Mouse (Mus musculus): ENCODE measurements around the gene Pik3c2a. TPM values are rescaled to one million over a fixed set of nuclear protein-coding genes. Genes with fewer than 3 reads are reported as not detected.

Pik3c2a gene
- polyA plus RNA-seq, 1 experiment from 2014 or later, result 5.3 TPM

DNA sequence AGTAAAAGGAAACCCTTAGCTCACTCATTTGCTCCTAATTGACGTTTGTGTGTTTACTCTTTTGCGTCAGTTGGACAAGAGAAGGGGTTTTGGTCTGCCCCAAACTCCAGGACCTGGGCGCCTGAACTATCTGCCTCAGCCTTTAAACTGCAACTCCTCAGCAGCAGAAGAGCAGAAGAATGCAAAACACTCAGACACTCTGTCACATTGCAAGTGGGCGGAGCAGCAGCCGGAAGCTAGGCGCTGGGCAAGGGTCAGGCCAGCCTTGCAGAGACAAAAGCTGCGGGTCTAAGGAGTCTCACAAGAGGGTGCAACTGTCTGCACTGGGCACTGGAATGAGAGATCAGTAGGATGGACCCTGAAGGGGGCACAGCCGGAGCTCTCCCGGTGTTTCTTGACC, 133.8 kb downstream of the Pik3c2a start:
- peaks cover 31% of the 10 kb centered on the region for H3K27me3 ChIP-seq (ENCODE audit: control insufficient read depth, insufficient read depth, low read depth, low read length)
- ATAC-seq (ENCODE audit: low read depth), result no peak
- WGBS (ENCODE audit: insufficient replicate concordance), result 15% methylated on average over 9 of the region's 9 CpGs
- no peaks in the 10 kb centered on the region for H3K36me3 ChIP-seq (ENCODE audit: control insufficient read depth, insufficient read depth)
- H3K4me3 ChIP-seq (ENCODE audit: low read depth, low read length), result peak overlapping the region; percentile 1; the same call in 1 of the 2 replicates
- H3K4me1 ChIP-seq (ENCODE audit: control insufficient read depth, low read depth, low read length), result peaks cover 9% of the 10 kb centered on the region
- H3K4me2 ChIP-seq (ENCODE audit: low read depth, low read length), result peak overlapping the region; percentile 37
- no peak overlapping the region for H3K27ac ChIP-seq (ENCODE audit: low read length)
- no peak overlapping the region for H3K9ac ChIP-seq (ENCODE audit: low read depth, low read length)
- H3K9me3 ChIP-seq (replicated peaks; ENCODE audit: control insufficient read depth, low read length), result no peaks in the 10 kb centered on the region

DNA sequence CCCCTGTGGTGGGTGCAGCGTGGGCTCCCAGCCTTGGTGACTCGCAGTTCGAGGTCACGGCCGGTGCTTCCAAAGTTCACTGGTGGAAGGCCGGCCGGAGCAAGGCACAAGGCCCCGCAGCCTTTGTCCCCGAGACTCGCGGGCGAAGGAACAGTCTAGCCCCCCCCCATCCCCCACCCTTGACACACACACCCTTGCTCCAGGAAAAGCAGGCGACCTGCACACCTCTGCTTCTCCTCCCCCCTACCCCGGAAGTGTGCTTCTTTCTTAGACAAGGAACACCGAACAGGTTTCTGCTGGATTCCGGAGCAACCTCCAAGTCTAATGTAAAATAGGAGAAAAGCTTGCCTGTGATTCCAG, 134.6 kb downstream of the Pik3c2a start:
- H3K27ac ChIP-seq (ENCODE audit: low read length), result no peak overlapping the region
- no peaks in the 10 kb centered on the region for H3K36me3 ChIP-seq (ENCODE audit: control insufficient read depth, insufficient read depth)
- WGBS (ENCODE audit: insufficient replicate concordance), result 4% methylated on average over 16 of the region's 16 CpGs
- peaks cover 9% of the 10 kb centered on the region for H3K4me1 ChIP-seq (ENCODE audit: control insufficient read depth, low read depth, low read length)
- ATAC-seq (ENCODE audit: low read depth), result peak; percentile 9; the same call in 1 of the 2 replicates
- peak overlapping the region; percentile 16; the same call in 1 of the 2 replicates for H3K9ac ChIP-seq (ENCODE audit: low read depth, low read length)
- peaks cover 31% of the 10 kb centered on the region for H3K27me3 ChIP-seq (ENCODE audit: control insufficient read depth, insufficient read depth, low read depth, low read length)
- peak overlapping the region; percentile 70 for H3K4me3 ChIP-seq (ENCODE audit: low read depth, low read length)
- H3K9me3 ChIP-seq (replicated peaks; ENCODE audit: control insufficient read depth, low read length), result no peaks in the 10 kb centered on the region
- peak overlapping the region; percentile 85 for H3K4me2 ChIP-seq (ENCODE audit: low read depth, low read length)

DNA sequence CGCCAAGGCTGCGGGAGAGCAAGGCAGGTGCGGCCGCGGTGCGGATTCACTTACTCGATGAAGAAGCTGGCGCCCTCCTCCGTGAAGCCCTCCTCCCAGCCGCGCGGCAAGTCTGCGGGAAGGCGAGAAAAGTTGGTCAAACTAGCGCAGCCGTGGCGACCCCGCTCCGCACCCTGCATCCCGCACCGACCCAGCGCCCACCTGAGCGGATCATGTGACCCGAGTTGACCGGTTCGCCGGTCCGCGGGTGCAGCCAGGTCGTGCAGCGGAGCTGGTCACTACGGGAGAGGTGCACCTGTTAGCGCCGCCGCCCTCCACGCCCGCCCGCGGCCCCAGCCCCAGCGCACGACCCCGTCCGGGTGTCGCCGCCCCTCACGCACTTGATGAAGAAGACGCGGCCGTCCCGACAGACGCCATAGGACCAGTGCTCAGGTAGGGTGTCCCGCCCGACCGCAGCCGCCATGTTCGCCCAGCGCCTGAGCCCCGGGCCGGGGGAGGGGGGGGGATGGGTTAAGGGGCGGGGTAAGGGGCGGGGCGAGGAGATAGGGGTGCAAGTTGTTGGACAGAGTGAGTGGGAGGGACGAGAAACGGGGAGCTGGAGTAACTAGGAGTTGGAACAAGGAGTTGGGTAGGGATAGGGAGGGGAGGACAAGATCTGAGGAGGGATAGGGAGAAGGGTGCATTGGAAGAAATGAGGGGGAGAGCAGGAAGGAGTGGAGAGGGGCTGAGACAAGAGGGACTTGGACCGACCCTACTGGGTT, 135.2 kb downstream of the Pik3c2a start, which contains the start of gene Plekha7:
TSS of gene Plekha7 (minus strand) at position 506 of the 761 bp plus-strand sequence.
- peak; percentile 68 for ATAC-seq (ENCODE audit: low read depth)
- Histone ChIP-seq H3K4me3 (ENCODE audit: low read depth, low read length) (peak within 1 kb of the TSS; percentile 70), H3K27ac (ENCODE audit: low read length) (no peak within 1 kb of the TSS), H3K4me2 (ENCODE audit: low read depth, low read length) (peak within 1 kb of the TSS; percentile 85), H3K27me3 (ENCODE audit: control insufficient read depth, insufficient read depth, low read depth, low read length) (peaks cover 31% of the 10 kb centered on the region), H3K9me3 (replicated peaks; ENCODE audit: control insufficient read depth, low read length) (no peaks in the 10 kb centered on the region), H3K9ac (ENCODE audit: low read depth, low read length) (peak within 1 kb of the TSS; percentile 51), H3K36me3 (ENCODE audit: control insufficient read depth, insufficient read depth) (no peaks in the 10 kb centered on the region), H3K4me1 (ENCODE audit: control insufficient read depth, low read depth, low read length) (peaks cover 9% of the 10 kb centered on the region)
- WGBS (ENCODE audit: insufficient replicate concordance), result under 1% methylated on average over 65 of the region's 65 CpGs

DNA sequence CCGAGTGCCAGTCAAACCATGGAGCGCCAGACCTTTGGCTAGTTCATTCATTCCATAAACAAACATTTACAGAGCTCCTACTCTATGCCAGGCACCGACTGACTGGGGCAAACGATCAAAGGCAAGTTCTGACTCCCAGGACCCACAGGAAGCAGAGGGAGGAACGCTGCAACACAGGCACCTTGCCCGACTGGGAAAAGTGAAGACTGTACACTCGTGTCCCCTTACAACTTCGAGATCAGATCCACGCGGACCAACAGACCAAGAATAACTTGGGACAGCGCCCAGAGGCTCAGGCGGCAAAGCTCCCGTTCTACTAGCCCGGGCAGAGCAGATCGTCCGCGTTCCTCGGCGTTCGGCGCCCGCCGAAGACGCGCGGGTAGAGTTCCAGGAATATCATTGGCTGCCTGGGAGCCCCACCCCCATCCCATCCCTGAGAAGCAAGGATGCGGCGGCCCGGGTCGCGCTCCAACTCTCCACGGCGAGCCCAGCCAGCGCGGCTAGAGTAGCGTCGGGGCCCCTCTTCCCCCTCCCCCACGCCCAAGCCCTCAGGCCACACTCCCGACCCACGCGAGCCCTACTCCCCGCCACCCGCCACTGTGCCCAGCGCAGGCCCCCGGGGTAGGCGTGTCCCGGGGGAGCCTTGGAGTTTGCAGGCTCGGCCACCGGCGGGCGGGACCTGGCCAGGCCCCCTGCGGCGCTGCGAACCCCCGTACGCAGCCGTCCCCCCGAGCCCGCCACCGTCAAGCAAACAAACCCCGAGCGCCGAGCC, 136.0 kb downstream of the Pik3c2a start:
- peak overlapping the region; percentile 51 for H3K9ac ChIP-seq (ENCODE audit: low read depth, low read length)
- no peaks in the 10 kb centered on the region for H3K36me3 ChIP-seq (ENCODE audit: control insufficient read depth, insufficient read depth)
- H3K27ac ChIP-seq (ENCODE audit: low read length), result no peak overlapping the region
- H3K4me2 ChIP-seq (ENCODE audit: low read depth, low read length), result peak overlapping the region; percentile 85
- no peaks in the 10 kb centered on the region for H3K9me3 ChIP-seq (replicated peaks; ENCODE audit: control insufficient read depth, low read length)
- peak; percentile 68 for ATAC-seq (ENCODE audit: low read depth)
- H3K4me3 ChIP-seq (ENCODE audit: low read depth, low read length), result peak overlapping the region; percentile 70
- H3K27me3 ChIP-seq (ENCODE audit: control insufficient read depth, insufficient read depth, low read depth, low read length), result peaks cover 31% of the 10 kb centered on the region
- WGBS (ENCODE audit: insufficient replicate concordance), result under 1% methylated on average over 61 of the region's 63 CpGs
- peaks cover 9% of the 10 kb centered on the region for H3K4me1 ChIP-seq (ENCODE audit: control insufficient read depth, low read depth, low read length)

DNA sequence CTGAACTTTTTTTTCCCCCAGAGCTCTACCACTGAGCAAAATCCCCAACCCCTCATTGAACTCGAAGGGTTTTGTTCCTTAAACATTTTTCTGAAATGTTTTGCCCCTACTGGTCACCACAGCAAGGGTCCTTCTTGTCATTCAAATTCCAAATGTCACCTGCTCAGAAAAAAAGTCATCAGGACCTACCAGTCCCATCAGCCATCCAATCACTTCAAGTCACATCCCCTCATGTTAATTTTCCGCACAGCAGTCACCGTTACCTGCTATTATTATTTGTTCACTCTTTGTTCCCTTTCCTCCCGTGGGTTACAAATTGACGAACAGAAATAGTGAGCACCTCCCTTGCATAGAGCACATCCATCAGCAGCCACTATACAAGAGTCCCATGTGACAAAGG, 136.6 kb downstream of the Pik3c2a start:
- Histone ChIP-seq H3K27ac (ENCODE audit: low read length) (no peak overlapping the region), H3K9ac (ENCODE audit: low read depth, low read length) (no peak overlapping the region), H3K27me3 (ENCODE audit: control insufficient read depth, insufficient read depth, low read depth, low read length) (peaks cover 31% of the 10 kb centered on the region), H3K4me3 (ENCODE audit: low read depth, low read length) (peak overlapping the region; percentile 70), H3K4me1 (ENCODE audit: control insufficient read depth, low read depth, low read length) (peaks cover 9% of the 10 kb centered on the region), H3K4me2 (ENCODE audit: low read depth, low read length) (peak overlapping the region; percentile 85), H3K36me3 (ENCODE audit: control insufficient read depth, insufficient read depth) (no peaks in the 10 kb centered on the region), H3K9me3 (replicated peaks; ENCODE audit: control insufficient read depth, low read length) (no peaks in the 10 kb centered on the region)
- WGBS (ENCODE audit: insufficient replicate concordance), result 14% methylated on average over 5 of the region's 5 CpGs
- ATAC-seq (ENCODE audit: low read depth), result no peak

DNA sequence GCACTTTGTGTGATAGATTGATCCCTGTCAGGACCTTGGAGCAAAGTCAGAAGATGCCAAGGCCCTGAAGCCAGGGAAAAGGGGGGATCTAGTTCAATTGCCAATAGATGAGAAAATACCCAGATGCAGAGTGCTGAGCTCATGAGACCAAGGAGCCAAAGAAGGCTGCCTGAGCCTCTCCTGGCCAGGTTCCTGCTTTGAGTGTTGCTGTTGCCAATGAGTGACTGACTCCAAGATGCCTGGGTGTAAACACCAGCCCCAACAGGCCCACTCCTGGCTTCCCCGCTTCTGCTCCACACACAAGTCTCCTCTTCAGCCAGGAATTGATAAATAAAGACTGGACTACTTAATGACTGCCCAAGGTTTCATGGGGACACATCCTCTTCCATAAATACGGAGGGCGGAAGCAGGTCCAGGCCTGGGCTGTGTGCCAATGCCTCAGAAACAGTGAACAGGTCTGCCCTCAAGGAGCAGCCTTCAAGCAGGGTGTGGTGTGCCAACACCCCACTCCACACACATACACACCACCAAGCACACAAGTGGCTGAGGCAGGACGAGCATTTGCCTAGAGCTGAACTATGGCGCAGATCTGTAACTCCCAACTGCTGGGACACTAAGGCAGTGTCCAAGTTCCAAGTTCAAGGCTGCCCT, 141.5 kb downstream of the Pik3c2a start:
- Histone ChIP-seq H3K4me2 (ENCODE audit: low read depth, low read length) (no peak overlapping the region), H3K9me3 (replicated peaks; ENCODE audit: control insufficient read depth, low read length) (no peaks in the 10 kb centered on the region), H3K9ac (ENCODE audit: low read depth, low read length) (no peak overlapping the region), H3K36me3 (ENCODE audit: control insufficient read depth, insufficient read depth) (no peaks in the 10 kb centered on the region), H3K27ac (ENCODE audit: low read length) (no peak overlapping the region), H3K27me3 (ENCODE audit: control insufficient read depth, insufficient read depth, low read depth, low read length) (peaks cover 10% of the 10 kb centered on the region), H3K4me1 (ENCODE audit: control insufficient read depth, low read depth, low read length) (no peaks in the 10 kb centered on the region; the same call in 1 of the 2 replicates), H3K4me3 (ENCODE audit: low read depth, low read length) (no peak overlapping the region)
- ATAC-seq (ENCODE audit: low read depth), result no peak
- WGBS (ENCODE audit: insufficient replicate concordance), result 78% methylated on average over 5 of the region's 5 CpGs

DNA sequence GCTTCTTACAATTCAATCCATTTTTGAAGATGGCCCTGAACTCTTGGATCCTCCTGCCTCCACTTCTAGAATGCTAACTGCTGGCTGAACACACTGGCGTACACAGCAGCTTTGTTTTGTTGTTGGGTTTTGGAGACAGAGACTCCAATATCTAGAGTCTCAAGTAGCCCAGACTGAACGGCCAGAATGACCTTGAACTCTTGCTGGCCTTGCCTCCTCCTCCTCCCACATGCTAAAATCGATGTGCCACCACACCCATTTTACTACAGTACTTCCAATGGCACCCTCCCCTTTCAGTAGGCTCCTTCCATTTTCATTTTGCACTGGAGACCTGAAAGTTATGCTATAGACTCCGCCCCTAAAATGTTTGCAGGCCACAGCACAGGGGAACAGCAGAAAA, 142.1 kb downstream of the Pik3c2a start:
- ATAC-seq (ENCODE audit: low read depth), result no peak
- WGBS (ENCODE audit: insufficient replicate concordance), result 56% methylated on average over 4 of the region's 4 CpGs
- Histone ChIP-seq H3K9me3 (replicated peaks; ENCODE audit: control insufficient read depth, low read length) (no peaks in the 10 kb centered on the region), H3K4me1 (ENCODE audit: control insufficient read depth, low read depth, low read length) (no peaks in the 10 kb centered on the region; the same call in 1 of the 2 replicates), H3K36me3 (ENCODE audit: control insufficient read depth, insufficient read depth) (no peaks in the 10 kb centered on the region), H3K27me3 (ENCODE audit: control insufficient read depth, insufficient read depth, low read depth, low read length) (peaks cover 3% of the 10 kb centered on the region), H3K4me3 (ENCODE audit: low read depth, low read length) (no peak overlapping the region), H3K4me2 (ENCODE audit: low read depth, low read length) (no peak overlapping the region), H3K9ac (ENCODE audit: low read depth, low read length) (no peak overlapping the region), H3K27ac (ENCODE audit: low read length) (no peak overlapping the region)

DNA sequence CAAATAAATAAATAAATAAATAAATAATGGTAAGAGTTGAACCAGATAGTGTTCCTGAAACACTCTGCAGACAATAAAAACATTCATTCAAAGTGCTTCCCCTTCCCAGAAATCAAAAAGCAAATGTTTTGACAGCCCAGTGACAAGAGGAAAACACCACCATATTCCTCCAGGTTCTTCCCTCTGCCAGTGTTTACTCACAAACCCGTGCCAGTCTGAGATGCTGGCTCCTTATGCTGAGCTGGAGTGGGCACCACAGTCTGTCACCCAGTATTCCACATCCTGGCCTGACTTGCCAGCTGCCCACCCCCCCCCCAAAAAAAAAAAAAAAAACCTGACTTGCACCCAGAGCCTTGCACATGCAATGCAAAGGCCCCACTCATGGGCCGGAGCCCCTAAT, 144.4 kb downstream of the Pik3c2a start:
- Histone ChIP-seq H3K36me3 (ENCODE audit: control insufficient read depth, insufficient read depth) (no peaks in the 10 kb centered on the region), H3K27ac (ENCODE audit: low read length) (no peak overlapping the region), H3K4me2 (ENCODE audit: low read depth, low read length) (no peak overlapping the region), H3K9ac (ENCODE audit: low read depth, low read length) (no peak overlapping the region), H3K9me3 (replicated peaks; ENCODE audit: control insufficient read depth, low read length) (no peaks in the 10 kb centered on the region), H3K4me1 (ENCODE audit: control insufficient read depth, low read depth, low read length) (no peaks in the 10 kb centered on the region; the same call in 1 of the 2 replicates), H3K27me3 (ENCODE audit: control insufficient read depth, insufficient read depth, low read depth, low read length) (no peaks in the 10 kb centered on the region), H3K4me3 (ENCODE audit: low read depth, low read length) (no peak overlapping the region)
- no peak for ATAC-seq (ENCODE audit: low read depth)
- WGBS (ENCODE audit: insufficient replicate concordance), result 68% methylated on average over 2 of the region's 2 CpGs

All from liver, embryonic 16.5 days (tissue).